Mouse (Mus musculus): Measurements from ENCODE around the gene Hdac2.

Gene Hdac2

DNA sequence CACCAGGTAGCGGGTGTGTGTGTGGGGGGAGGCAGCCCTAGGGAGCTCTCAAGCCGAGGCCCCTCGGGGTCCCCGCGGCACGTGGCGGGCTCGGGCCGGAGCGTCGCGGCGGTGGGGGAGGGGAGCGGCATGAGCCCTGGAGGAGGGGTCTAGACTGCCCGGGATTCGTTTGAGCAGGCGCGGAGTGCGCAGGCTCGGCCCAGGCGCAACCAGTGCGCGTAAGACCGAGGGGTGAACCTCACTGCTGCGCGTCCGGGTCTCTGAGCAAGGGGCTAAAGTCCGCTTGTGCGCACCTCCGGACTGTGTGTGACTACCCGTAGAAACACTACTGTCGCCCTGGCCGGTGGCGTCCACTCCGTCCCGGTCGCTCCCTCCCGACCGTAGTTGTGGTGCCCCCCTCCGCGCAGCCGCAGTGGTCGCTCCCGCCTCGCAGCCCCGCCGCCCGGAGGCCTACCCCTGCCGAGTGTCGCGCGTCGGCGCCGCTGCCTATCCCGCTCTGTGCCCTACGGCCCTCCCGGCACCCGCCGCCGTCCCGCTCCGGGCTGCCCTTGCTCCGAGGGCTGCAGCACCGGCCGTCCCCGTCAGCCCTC, at the start of gene Hdac2:
Gene Hdac2, plus strand, starts transcription at position 459 of the 590 bp plus-strand sequence.
- DNase-seq (ENCODE audit: low spot score), result peak; percentile 91

DNA sequence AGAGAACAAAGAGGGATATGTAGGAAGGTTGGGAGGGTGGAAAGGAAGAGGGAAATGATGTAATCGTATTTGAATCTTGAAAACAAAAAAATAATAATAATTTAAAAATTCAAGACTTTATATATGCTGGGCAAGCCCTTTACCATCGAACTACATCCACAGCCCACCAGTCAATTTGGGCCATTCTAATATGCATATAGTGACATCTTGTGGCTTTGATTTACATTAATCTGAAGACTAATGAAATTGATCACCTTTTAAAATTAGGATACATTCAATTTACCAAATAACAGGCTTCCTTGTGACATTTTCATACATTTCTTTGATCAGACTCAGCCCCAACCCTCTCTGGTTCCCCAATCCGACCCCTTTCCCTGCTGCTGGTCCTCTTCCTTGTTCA, 46.1 kb upstream of the Hdac2 start:
- DNase-seq (ENCODE audit: low spot score), result no peak

DNA sequence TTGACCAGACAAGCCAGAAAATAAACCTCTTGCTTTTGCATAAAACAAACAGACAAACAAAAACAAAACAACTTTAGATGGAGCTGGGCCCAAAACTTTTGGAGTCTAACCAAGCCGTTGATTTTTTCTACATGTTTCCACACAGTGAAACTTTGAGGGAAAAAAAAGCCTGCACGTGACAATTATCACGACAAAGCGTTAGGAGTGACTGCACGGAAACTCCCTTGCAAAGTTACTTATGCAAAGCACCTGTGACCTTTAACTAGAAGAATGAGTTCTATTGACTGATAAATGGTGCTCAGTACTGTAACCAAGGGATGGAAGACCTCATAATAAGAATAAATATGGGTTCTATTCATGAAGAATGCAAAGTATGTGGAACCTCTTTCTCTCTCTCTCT, 38.5 kb upstream of the Hdac2 start:
- DNase-seq (ENCODE audit: low spot score), result no peak

DNA sequence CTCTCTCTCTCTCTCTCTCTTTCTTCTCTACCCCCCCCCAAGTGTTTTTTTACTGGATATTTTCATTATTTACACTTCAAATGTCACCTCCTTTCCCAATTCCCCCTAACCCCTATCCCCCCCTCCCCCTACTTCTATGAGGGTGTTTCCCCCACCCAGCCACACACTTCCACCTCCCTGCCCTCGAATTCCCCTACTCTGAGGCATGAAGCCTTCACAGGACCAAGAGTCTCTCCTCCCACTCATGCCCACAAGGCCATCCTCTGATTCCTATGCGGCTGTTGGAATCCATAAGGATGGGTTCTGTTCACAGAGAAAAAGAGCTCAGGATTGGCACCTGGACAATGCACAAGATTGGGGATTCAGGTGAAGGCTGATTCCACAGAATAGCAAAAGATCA, 38.1 kb upstream of the Hdac2 start:
- no peak for DNase-seq (ENCODE audit: low spot score)

DNA sequence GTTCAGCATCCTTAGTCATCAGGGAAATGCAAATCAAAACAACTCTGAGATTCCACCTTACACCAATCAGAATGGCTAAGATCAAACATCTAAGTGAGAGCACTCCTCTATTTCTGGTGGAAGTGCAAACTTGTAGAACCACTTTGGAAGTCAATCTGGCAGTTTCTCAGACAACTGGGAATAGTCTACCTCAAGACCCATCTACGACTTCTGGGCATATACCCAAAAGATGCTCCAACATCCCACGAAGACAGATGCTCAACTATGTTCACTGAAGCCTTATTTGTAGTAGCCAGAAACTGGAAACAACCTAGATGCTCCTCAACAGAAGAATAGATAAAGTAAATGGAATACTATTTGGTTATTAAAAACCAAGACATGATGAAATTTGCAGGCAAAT, 22.6 kb upstream of the Hdac2 start:
- no peak for DNase-seq (ENCODE audit: low spot score)

DNA sequence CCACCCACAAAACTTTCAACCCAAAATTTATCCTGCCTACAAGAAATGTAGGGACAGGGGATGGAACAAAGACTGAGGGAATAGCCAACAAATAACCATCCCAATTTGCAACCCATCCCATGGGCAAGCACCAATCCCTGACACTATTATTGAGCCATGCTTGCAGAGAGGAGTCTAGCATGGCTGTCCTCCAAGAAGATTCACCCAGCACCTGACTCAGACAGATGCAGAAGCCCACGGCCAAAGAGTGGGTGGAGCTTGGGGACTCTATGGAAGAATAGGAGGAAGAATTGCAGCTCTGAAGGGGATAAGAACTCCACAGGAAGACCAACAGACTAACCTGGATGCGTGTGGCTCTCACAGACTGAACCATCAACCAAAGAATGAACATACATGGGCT, 21.7 kb upstream of the Hdac2 start:
- DNase-seq (ENCODE audit: low spot score), result no peak

DNA sequence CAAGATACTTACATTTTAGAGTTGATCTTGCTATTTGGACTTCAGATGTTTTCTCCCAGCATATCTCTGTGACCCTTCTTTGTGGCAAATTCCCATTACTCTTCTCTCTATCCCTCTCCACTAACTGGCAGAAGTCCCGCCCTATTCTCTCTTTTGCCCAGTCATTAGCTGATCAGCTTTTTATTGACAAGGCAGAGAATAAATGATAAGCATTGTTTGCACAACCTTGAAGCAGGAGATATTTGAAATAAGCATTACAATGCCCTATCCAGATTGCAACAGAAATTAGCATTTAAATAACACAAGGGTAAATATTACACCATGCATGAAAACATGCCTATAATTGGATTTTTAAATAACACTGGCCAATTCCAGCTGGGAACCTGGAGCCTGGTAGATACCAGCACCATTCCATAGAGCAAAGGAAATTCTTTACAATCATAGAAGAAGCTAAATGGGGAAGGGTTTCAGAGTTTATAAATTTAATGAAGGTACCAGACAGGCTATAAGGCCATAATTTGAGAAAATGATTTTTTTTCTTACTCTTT, 14.7 kb upstream of the Hdac2 start:
- DNase-seq (ENCODE audit: low spot score), result no peak

DNA sequence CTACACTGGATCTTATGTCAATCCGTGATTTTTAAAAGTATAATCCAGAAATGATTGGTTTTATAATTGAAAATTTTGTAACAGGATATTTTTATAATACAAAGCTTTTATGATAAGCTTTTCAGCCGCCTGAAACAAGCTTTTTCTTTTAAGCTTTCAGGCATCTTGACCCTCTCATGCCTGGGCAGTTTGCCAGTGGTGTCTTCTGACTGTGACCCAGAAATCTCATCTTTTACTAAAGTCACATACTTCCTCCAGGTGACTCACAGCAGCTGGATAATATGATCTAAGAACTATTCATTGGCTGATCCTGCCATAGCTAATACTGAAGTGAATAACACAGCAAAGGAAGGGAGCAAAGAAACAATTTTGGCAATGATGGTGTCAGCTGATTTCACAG, 9.9 kb upstream of the Hdac2 start:
- no peak for DNase-seq (ENCODE audit: low spot score)

DNA sequence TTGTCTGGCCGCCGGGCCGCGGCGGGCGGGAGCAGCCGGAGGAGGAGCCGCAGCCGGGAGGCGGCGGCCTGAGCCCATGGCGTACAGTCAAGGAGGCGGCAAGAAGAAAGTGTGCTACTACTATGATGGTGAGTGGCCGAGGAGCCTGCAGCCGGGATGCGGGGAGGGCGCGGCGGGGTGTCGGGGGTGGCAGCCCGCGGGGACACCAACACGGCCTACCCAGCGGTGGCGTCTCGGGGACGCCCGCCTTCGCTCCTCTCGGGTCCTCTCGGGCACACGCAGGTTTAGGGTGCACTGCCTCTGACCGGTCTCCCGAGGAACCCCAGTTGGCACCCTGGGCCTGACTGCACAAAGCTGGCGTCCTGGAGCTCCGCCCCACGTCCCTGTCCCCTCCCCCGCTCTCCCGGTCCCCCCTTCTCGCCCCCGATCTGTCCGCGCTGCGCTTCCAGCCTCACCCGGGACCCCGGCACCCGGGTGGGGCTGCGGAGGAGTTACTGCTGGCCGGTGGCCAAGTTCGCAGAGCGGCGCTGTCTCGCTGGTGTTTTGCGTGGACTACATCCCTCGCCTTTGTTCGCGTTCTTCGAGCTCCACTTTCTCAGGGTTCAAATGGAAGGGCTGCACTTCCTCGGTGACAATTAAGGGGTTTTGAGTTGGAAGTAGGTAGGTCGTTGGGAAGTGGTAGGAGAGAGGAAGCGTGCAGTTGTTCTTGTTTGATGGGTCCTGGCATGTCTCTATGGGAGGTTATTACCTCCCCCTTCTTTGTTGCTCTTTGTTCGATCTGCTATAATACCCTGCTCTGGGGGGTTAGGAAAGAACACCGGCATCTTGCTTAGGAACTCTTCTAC, 554 bp downstream of the Hdac2 start:
- peak; percentile 64 for DNase-seq (ENCODE audit: low spot score)

DNA sequence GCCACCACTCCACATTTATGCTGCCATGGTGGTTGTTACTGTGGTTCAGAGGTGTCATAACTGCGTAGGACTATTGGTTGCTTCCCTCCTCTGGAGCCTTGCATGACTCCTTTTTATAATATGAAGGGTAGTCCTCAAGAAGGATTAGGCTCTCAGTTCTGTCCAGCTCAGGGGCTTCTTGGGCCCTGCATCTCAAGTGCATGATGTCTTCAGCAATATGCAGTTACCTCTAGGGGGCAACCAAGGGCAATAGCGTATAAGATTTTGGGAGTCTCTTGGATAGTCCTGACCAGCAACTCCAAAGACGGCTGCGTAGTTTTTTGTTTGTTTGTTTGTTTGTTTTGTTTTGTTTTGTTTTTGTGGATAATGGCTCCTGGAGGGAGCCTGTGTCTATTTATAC, 7.5 kb downstream of the Hdac2 start:
- DNase-seq (ENCODE audit: low spot score), result no peak

DNA sequence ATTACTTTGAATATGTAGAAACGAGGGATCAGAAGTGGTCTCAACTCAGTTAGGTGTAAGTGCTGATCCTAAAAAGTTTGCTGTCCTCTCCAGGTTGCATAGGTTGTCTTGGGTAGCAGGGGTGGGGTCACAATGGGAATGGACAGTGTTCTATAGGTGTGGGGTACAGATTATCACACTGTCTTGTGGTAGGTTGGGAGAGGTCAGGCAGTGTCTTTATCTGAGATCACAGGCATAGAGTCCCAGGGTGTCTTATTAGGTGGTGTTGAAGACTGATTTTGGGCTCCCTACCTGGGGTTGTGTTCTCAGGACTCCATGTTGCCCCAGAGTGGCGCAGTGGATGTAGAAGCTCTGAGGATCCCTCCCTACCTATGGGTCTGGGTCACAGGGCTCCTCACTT, 17.8 kb downstream of the Hdac2 start:
- DNase-seq (ENCODE audit: low spot score), result no peak

DNA sequence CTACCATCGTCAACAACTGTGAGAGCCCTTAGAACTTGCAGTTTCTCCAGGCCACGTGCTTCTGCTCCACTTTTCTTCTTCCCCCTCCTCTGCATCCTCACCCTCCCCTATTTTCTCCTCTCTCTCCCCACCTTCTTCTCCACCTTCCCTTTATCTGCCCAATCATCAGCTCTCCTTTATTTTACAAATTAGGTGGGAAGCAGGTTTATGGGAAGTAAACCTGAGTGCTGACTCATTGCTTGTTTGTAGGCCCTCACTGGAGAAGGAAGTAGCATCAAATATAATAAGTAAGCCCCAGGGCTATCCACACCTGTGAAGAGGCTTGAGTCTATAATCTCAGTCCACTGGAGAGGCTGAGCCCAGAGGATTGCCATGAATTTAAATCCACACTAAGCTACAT, 26.5 kb downstream of the Hdac2 start:
- DNase-seq (ENCODE audit: low spot score), result no peak

DNA sequence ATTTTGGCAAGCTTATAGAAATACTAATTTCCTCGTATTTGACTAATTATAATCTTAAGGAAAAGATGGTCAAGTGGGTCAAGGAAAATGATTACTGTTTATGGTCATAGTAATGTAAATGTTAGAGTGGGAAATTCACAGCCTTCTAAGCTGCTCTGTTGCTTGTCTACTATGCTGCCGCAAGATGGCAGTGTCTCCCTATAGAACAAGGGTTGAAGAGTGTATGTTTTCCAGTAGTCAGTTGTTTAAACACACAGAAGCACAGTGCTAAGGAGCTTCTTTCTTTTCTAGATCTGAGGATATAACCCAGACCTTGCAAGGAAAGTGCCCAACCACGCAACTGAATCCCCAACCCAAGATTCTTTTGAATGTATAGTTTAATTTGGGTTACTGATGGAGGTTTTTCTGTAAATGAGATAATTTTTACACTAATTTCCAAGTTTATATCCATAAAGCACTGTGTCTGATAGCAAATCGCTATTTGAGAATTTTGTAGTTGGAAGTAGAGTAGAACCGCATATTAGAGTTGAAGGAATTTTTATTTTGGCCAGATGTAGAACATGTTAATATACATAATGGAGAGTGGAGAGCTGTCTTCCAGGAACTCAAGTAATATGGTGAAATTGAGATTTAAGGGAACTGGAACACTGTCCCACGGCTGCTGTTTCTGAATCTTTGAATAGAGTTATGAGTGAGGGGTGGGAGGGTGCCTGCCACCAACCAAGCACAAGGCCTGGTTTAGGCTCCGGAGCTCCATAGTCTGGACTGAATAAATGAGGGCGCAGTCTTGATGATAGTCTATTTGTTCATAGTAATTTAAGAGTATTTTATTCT, 40.1 kb downstream of the Hdac2 start:
- DNase-seq (ENCODE audit: low spot score), result peak; percentile 11

DNA sequence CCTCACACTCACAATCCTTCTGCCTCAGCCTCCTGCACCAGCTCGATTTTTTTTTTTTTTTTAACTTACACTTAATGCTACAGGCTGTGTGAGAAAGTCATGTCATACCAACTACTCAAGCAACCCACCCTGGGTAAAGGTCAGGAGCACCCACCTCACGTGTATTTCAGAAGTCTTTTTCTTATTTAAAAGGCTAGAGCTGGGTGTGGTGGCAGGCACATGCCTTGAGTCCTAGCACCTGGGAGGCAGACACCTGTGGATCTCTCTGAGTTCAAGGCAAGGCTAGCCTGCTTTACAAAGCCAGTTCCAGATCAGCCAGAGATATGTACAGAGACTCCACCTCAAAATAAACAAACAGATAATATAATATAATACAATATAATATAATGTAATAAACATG, 41.4 kb downstream of the Hdac2 start:
- DNase-seq (ENCODE audit: low spot score), result no peak

DNA sequence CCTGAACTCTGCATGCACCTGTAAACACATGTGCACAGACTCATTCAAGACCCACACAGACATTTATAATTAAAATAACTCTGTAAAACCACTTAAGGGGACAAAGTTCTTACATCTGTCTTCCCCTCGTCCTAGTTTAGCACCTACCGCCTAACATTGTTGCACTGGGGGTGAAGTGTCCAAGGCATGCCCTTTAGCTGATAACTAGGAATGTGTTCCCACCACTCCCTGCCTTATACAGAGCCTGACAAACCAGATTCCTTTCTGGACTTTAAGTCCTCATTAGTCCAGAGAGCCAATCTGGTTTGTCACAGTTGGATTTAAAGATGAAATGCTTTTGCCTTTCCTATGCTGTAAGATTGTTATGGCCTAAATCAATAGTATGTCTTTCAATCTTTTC, 41.9 kb downstream of the Hdac2 start:
- DNase-seq (ENCODE audit: low spot score), result no peak

DNA sequence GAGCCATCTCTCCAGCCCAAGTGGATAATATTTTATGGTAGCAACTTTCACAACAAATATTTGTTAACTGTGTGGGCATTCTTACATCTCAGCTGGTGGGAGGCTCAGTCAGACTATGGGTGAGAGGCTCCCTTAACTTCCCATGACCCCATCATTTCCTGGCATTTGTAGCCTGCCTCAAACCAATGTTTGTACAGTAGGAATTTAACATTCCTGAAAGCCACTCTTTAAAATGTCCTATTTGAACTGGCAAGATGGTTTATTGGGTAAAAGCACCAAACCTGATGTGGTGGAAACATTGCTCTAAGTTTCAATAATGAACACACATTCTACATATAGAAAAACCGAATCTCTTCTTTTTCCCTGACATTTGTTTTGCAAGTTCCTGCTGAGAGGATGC, 50.0 kb downstream of the Hdac2 start:
- no peak for DNase-seq (ENCODE audit: low spot score)

DNA sequence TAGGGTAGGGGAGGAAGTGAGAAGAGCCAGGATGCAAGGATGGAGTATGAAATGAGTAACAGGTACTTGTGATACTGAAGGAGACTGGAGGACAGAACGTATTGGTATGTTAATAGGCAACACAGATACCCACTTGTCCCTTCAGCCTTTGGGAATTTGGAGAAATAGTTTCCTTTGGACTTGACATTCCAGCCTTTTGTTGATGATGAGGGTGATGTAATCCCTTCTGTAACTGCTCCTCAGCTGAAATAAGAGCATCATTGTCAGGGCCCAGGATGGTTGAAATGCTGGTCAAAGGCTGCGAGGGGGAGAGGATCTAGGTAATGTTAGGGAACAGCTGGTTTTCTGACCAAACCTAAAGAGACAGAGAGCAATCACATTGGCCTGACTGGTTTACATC, 54.3 kb downstream of the Hdac2 start:
- no peak for DNase-seq (ENCODE audit: low spot score)

DNA sequence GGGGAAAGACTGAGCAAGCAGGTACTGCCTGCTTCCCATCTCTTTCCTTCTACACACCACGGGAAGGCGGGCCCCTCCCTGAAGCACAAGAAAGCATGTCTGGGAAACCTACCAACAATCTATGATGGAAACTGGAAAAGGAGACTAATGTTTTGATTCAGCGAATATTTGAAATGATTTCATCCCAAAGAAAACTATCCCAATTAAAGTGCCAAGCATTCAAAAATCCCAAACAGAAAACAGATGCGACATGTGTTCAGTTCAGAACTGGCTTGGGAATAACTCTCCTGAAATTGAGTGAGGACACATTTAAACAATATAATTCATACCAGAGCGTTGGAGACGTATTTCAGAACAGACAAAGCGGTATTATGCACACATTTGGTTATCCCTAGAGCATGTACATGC, 60.8 kb downstream of the Hdac2 start:
- no peak for DNase-seq (ENCODE audit: low spot score)

DNA sequence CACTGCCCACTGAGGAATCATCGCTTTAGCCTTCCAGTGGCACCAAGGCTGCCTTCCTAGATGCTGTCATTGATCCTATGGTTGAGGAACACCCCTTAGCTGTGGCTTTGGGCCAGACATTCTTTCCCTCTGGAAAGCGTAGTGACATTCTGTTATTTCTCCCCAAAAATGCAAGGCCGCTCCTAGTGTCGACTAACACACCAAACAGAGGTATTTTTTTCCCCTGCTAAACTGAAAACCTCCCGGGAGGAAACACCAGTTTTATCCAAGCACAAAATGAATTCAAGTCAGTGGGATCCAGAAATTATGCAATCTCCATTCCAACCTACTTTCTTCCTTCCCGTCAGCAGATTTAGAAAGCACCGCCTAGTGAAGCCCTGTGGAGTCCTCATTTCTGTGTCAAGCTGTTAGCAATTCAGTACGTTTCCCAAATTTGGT, 73.3 kb downstream of the Hdac2 start:
- no peak for DNase-seq (ENCODE audit: low spot score)

Measured in testis, postnatal 14 days (tissue).